Mouse (Mus musculus) hindbrain, embryonic 10.5 days (tissue): ENCODE data around the gene Folr1. TPM values are rescaled to one million over a fixed set of nuclear protein-coding genes. Genes with fewer than 3 reads are reported as not detected.

ENCODE experiments used
- DNase-seq: peaks from one replicate; pipeline ENCODE4 v3.0.0-alpha.2; 2017; ENCODE audit warnings: low spot score
- H3K27ac ChIP-seq: fragments of 300-500 bp; sonication (generic); 2 replicates; pipeline ENCODE4 v1.5.1; 2016; ENCODE audit warnings: mild to moderate bottlenecking, moderate library complexity
- H3K27me3 ChIP-seq: fragments of 300-500 bp; sonication (generic); 2 replicates; pipeline ENCODE4 v1.6.1; 2016; ENCODE audit warnings: mild to moderate bottlenecking; ENCODE audit not compliant: poor library complexity, insufficient read depth, severe bottlenecking
- H3K36me3 ChIP-seq: fragments of 300-500 bp; sonication (generic); 2 replicates; pipeline ENCODE4 v1.6.1; 2016; ENCODE audit warnings: mild to moderate bottlenecking, moderate library complexity
- H3K4me1 ChIP-seq: fragments of 300-500 bp; sonication (generic); replicated peaks from 2 replicates; pipeline ENCODE4 v1.6.1; 2016; ENCODE audit warnings: mild to moderate bottlenecking
- H3K4me3 ChIP-seq: fragments of 300-500 bp; sonication (generic); 2 replicates; pipeline ENCODE4 v1.5.1; 2016; ENCODE audit warnings: mild to moderate bottlenecking, moderate library complexity
- H3K9me3 ChIP-seq: fragments of 300-500 bp; sonication (generic); 2 replicates; pipeline ENCODE4 v1.6.1; 2016; ENCODE audit warnings: mild to moderate bottlenecking, moderate library complexity
- WGBS: fragments of 180-500 bp; shearing (Covaris S2); methylation state at CpG from one replicate; pipeline ENCODE4 v1.1.7; 2016; 5-methylcytosine and 5-hydroxymethylcytosine counted together
- polyA plus RNA-seq: library from polyadenylated mRNA; unstranded; fragments of >200 nt; fragmentation: Nextera tagmentation; extraction: Ambion mirVana; gene quantifications from 2 replicates; pipeline ENCODE4 v1.2.1, GENCODE M21; 2016

The Folr1 gene
- polyA plus RNA-seq, 1 experiment from 2014 or later, result 17.1 TPM

GRCm38 (mm10) chr7:101862291-101862690 lies 8.3 kb downstream of the Folr1 start:
- Histone ChIP-seq H3K4me1 (peaks cover 5% of the 10 kb centered on the region; the same call in 1 of the 2 replicates), H3K27ac (no peak overlapping the region), H3K27me3 (no peaks in the 10 kb centered on the region), H3K4me3 (no peak overlapping the region), H3K36me3 (no peaks in the 10 kb centered on the region), H3K9me3 (no peaks in the 10 kb centered on the region)
- WGBS, result 78% methylated on average over 3 of the region's 3 CpGs
- no peak for DNase-seq

GRCm38 (mm10) chr7:101860978-101861377 lies 9.6 kb downstream of the Folr1 start:
- Histone ChIP-seq H3K36me3 (no peaks in the 10 kb centered on the region), H3K4me3 (no peak overlapping the region), H3K9me3 (no peaks in the 10 kb centered on the region), H3K27ac (no peak overlapping the region), H3K27me3 (no peaks in the 10 kb centered on the region), H3K4me1 (no peaks in the 10 kb centered on the region)
- no peak for DNase-seq

DNA sequence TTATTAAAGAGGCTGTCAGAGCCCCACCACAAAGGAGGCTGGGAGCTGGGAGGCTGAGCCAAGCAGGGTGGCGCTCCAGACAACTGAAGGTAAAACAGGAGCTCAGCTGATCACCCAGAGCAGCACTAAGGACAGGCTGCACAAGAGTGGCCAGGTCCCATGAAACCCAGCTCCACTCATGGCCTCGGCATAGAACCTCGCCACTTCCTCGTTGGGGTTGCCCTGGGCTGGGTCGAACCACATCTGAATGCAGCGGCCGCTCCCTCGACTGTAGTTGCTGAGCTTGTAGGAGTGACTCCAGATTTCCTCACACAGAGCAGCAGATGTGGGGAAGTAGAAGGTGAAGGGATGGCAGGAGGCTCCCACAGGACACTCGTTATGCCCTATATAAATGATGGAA lies 12.2 kb downstream of the Folr1 start:
- H3K36me3 ChIP-seq, result no peaks in the 10 kb centered on the region
- H3K4me3 ChIP-seq, result no peak overlapping the region
- H3K9me3 ChIP-seq, result no peaks in the 10 kb centered on the region
- no peaks in the 10 kb centered on the region for H3K4me1 ChIP-seq
- DNase-seq, result no peak
- no peaks in the 10 kb centered on the region for H3K27me3 ChIP-seq
- no peak overlapping the region for H3K27ac ChIP-seq
- WGBS, result 87% methylated on average over 9 of the region's 9 CpGs

DNA sequence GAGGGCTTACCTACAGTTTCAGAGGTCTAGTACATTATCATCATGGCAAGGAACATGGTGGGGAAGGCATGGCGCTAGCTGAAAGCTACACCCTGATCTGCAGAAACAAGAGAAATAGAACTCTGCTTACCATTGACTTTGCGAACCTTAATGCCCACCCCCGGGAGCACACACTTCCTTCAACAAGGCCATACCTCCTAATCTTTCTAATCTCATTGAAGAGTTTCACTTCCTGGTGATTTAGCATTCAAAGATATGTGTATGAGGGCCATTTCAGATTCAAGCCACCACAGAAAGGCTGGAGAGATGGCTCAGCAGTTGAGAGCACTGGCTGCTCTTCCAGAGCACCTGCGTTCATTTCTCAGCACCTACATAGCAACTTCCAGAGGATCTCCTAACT lies 13.5 kb downstream of the Folr1 start, which contains the start of gene Folr2:
Gene Folr2 (minus strand): TSS at position 101 of the 400 bp plus-strand sequence.
- H3K36me3 ChIP-seq, result no peaks in the 10 kb centered on the region
- no peaks in the 10 kb centered on the region for H3K9me3 ChIP-seq
- no peak for DNase-seq
- H3K4me3 ChIP-seq, result no peak within 1 kb of the TSS
- no peaks in the 10 kb centered on the region for H3K27me3 ChIP-seq
- H3K27ac ChIP-seq, result no peak within 1 kb of the TSS
- no peaks in the 10 kb centered on the region for H3K4me1 ChIP-seq
- 92% methylated on average over 4 of the region's 4 CpGs for WGBS

DNA sequence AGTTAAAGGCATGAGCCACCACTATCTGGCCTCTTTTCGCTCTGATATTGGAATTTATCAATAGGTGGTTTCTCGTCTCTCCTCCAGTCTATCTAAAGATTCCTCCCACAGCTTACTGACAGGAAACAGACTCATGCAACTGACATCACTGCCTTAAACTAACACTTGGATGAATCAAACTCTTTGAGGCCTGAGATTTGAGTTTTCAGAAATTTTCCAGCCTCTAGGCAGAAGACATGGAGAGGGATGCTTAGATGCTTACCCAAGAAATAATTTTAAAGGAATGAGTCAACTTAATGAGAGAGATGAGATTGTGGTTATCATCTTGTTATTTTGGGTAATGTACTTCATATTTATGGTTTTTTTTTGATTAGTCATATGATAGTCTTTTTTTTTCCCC lies 16.8 kb downstream of the Folr1 start:
- H3K36me3 ChIP-seq, result no peaks in the 10 kb centered on the region
- H3K9me3 ChIP-seq, result no peaks in the 10 kb centered on the region
- H3K27ac ChIP-seq, result no peak overlapping the region
- H3K4me1 ChIP-seq, result no peaks in the 10 kb centered on the region
- 83% methylated on average over 2 of the region's 2 CpGs for WGBS
- H3K27me3 ChIP-seq, result no peaks in the 10 kb centered on the region
- DNase-seq, result no peak
- H3K4me3 ChIP-seq, result no peak overlapping the region

DNA sequence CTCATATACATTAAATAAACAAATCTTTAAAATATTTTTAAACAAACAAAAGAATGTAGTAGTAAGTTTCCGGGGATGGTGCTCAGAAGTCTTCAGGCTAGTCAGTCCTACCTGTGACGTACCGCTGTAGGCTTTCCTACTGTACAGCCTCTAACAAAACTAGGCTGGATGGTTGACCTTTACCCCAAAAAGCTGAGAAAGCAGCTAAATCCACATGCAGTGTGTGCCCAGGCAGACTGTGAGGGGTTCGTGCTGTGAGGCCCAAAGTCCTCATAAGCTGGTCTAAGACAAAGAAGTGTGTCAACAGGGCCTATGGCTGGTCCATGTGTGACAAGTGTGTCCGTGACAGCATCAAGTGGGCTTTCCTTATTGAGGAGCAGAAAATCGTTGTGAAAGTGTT lies 17.7 kb downstream of the Folr1 start:
- Histone ChIP-seq H3K27ac (no peak overlapping the region), H3K4me3 (no peak overlapping the region), H3K27me3 (no peaks in the 10 kb centered on the region), H3K36me3 (no peaks in the 10 kb centered on the region), H3K4me1 (no peaks in the 10 kb centered on the region), H3K9me3 (no peaks in the 10 kb centered on the region)
- no peak for DNase-seq
- 88% methylated on average over 6 of the region's 6 CpGs for WGBS

GRCm38 (mm10) chr7:101851689-101852088 lies 18.9 kb downstream of the Folr1 start:
- 85% methylated on average over 6 of the region's 6 CpGs for WGBS
- H3K4me1 ChIP-seq, result no peaks in the 10 kb centered on the region
- H3K4me3 ChIP-seq, result no peak overlapping the region
- no peaks in the 10 kb centered on the region for H3K27me3 ChIP-seq
- no peak overlapping the region for H3K27ac ChIP-seq
- H3K9me3 ChIP-seq, result no peaks in the 10 kb centered on the region
- no peaks in the 10 kb centered on the region for H3K36me3 ChIP-seq
- no peak for DNase-seq

GRCm38 (mm10) chr7:101847934-101848333 lies 22.7 kb downstream of the Folr1 start:
- H3K4me1 ChIP-seq, result no peaks in the 10 kb centered on the region
- no peak overlapping the region for H3K27ac ChIP-seq
- H3K27me3 ChIP-seq, result no peaks in the 10 kb centered on the region
- no peaks in the 10 kb centered on the region for H3K9me3 ChIP-seq
- WGBS, result 98% methylated on average over 1 of the region's 1 CpGs
- no peaks in the 10 kb centered on the region for H3K36me3 ChIP-seq
- no peak overlapping the region for H3K4me3 ChIP-seq
- DNase-seq, result no peak

DNA sequence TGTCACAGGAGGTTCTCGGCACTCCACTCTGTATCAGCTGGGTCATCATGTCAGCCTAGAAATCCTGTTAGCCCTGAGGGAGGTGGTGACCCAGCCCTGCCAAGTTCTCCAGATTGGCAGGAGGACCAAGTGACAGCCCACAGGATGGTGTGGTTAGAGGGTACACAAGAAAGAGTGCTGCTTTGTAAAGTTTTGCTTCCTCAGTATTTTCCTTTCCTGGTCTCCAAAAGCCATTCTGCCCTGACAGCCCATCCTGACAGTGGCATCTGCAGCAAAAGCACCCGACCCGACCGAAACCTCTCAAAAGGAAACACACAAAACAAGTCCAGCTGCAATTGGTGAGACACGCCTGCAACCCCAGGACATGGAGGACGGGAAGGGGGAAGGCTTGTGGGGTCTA lies 26.4 kb downstream of the Folr1 start:
- no peak overlapping the region for H3K4me3 ChIP-seq
- H3K9me3 ChIP-seq, result no peaks in the 10 kb centered on the region
- H3K4me1 ChIP-seq, result no peaks in the 10 kb centered on the region
- no peaks in the 10 kb centered on the region for H3K27me3 ChIP-seq
- no peak overlapping the region for H3K27ac ChIP-seq
- no peak for DNase-seq
- no peaks in the 10 kb centered on the region for H3K36me3 ChIP-seq
- WGBS, result 73% methylated on average over 6 of the region's 6 CpGs

DNA sequence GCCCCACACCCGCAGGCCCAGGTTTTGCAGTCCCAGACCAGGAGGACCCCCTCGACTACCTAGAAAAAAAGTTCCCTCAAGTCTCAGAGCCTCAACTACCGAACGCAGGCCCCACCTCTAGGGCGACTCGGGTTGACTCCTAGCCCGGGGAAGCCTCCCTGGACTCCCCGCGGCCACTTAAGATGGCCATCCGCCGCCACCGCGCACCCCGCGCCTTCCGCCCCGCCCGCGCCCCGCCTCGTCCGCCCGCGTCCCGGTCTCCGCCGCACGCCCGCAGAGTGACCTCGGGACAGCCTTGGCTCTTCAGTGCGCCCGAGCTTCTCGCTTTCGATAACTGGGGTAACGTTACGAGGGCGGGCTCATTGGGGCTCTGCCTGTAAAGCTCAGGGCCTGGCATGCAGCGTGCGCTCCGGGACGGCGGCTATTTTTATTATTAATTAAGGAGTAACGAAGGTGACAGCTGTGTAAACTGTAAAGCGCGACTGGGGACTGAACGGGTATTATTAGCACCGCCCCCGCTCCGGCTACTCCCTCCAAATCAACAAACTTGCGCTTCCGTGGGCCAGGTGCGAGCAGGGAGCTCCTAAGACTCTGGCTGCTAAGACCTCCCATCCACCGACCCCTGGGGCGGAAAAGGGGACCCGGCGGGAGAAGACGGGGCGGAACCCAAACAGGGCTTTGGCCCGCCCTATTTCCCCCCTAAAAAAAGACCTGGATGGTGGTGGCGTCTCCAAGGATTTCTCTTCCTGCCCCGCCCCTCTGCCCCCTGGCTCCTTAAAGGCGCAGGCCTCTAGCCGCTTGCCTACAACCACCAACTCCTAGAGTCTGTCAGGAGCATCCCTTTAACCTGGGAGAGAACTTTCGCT lies 32.7 kb downstream of the Folr1 start, which contains the start of gene Inppl1:
Gene Inppl1 (minus strand): TSS at position 624 of the 866 bp plus-strand sequence.
- H3K4me3 ChIP-seq, result peak within 1 kb of the TSS; percentile 97
- WGBS, result under 1% methylated on average over 64 of the region's 64 CpGs
- peak; percentile 90 for DNase-seq
- H3K4me1 ChIP-seq, result peaks cover 54% of the 10 kb centered on the region
- H3K36me3 ChIP-seq, result peaks cover 16% of the 10 kb centered on the region
- H3K27me3 ChIP-seq, result no peaks in the 10 kb centered on the region
- H3K9me3 ChIP-seq, result no peaks in the 10 kb centered on the region
- H3K27ac ChIP-seq, result peak within 1 kb of the TSS; percentile 99

DNA sequence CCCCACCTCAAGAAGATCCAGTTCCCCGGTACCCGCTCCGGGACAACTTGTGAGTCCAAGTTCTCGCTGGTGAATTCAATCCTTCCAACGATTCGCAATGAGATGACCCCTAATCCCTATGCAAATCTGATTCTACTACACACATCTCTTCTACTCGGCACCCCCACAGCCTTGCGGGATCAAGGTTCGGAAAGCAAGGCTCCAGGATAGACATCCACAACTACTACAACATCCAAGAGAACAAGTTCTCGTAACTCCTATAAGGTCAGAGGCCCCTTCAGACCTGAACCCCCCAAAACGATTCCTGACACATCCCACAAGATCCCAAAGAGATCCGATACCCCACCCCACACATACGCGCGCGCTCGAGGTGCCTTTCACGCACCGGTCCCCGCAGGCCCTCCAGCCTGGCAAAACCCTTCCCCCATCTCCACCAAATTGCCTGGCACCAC lies 33.4 kb downstream of the Folr1 start:
- Histone ChIP-seq H3K36me3 (peaks cover 23% of the 10 kb centered on the region), H3K27me3 (no peaks in the 10 kb centered on the region), H3K4me3 (peak overlapping the region; percentile 97), H3K27ac (peak overlapping the region; percentile 99), H3K9me3 (no peaks in the 10 kb centered on the region), H3K4me1 (peaks cover 54% of the 10 kb centered on the region)
- WGBS, result under 1% methylated on average over 20 of the region's 20 CpGs
- DNase-seq, result no peak

- under 1% methylated on average over 63 of the region's 63 CpGs for WGBS
- peak; percentile 84 for DNase-seq
- peak overlapping the region; percentile 97 for H3K4me3 ChIP-seq
- no peaks in the 10 kb centered on the region for H3K9me3 ChIP-seq
- no peaks in the 10 kb centered on the region for H3K27me3 ChIP-seq
- H3K27ac ChIP-seq, result peak overlapping the region; percentile 99
- H3K4me1 ChIP-seq, result peaks cover 54% of the 10 kb centered on the region
- H3K36me3 ChIP-seq, result peaks cover 30% of the 10 kb centered on the region
Measured at GRCm38 (mm10) chr7:101836271-101837153, 34.1 kb downstream of the Folr1 start.
